Mouse (Mus musculus): Measurements from ENCODE around the gene Pum1. TPM values are rescaled to one million over a fixed set of nuclear protein-coding genes. Genes with fewer than 3 reads are reported as not detected.
A peak's percentile ranks its signal among the peaks of the same experiment; 100 is the strongest.

Gene Pum1
- total and polyA plus RNA-seq, 2 experiments from 2014 or later, result 84.6 to 85.6 TPM

- TF ChIP-seq CTCF (IDR thresholded peaks at IDR 0.05; ENCODE audit: low read depth), result no peak
- Histone ChIP-seq H3K9me3 (ENCODE audit: low read length) (no peaks in the 10 kb centered on the region), H3K27ac (ENCODE audit: low read depth, low read length) (no peak overlapping the region), H3K4me3 (ENCODE audit: low read depth, low read length) (no peak overlapping the region), H3K9ac (no peak overlapping the region), H3K4me1 (ENCODE audit: insufficient read depth) (peaks cover 33% of the 10 kb centered on the region), H3K36me3 (ENCODE audit: insufficient read depth) (no peaks in the 10 kb centered on the region; the same call in 1 of the 2 replicates), H3K27me3 (ENCODE audit: insufficient read depth, low read length) (no peaks in the 10 kb centered on the region), H3K4me2 (ENCODE audit: low read depth) (no peak overlapping the region)
- ATAC-seq (no peak), DNase-seq (no peak)
- WGBS, result 23% methylated on average over 5 of the region's 5 CpGs
Measured at GRCm38 (mm10) chr4:130809784-130810183, 146.7 kb downstream of the Pum1 start.

- no peaks in the 10 kb centered on the region; the same call in 1 of the 2 replicates for H3K36me3 ChIP-seq (ENCODE audit: insufficient read depth)
- no peak for DNase-seq
- H3K27me3 ChIP-seq (ENCODE audit: insufficient read depth, low read length), result no peaks in the 10 kb centered on the region
- ATAC-seq, result no peak; the same call in 1 of the 2 replicates
- peaks cover 38% of the 10 kb centered on the region for H3K4me1 ChIP-seq (ENCODE audit: insufficient read depth)
- no peak overlapping the region for H3K4me2 ChIP-seq (ENCODE audit: low read depth)
- H3K9ac ChIP-seq, result 0 out of 2 replicates have a peak overlapping the region, but pooled peaks have one; percentile 22
- H3K9me3 ChIP-seq (ENCODE audit: low read length), result no peaks in the 10 kb centered on the region
- no peak for TF ChIP-seq CTCF (IDR thresholded peaks at IDR 0.05; ENCODE audit: low read depth)
- 44% methylated on average over 3 of the region's 3 CpGs for WGBS
- no peak overlapping the region for H3K4me3 ChIP-seq (ENCODE audit: low read depth, low read length)
- 0 out of 2 replicates have a peak overlapping the region, but pooled peaks have one; percentile 15 for H3K27ac ChIP-seq (ENCODE audit: low read depth, low read length)
Measured at GRCm38 (mm10) chr4:130810845-130811244, 147.7 kb downstream of the Pum1 start.

- Histone ChIP-seq H3K4me3 (ENCODE audit: low read depth, low read length) (no peak overlapping the region), H3K4me1 (ENCODE audit: insufficient read depth) (peaks cover 42% of the 10 kb centered on the region), H3K27ac (ENCODE audit: low read depth, low read length) (peak overlapping the region; percentile 15; the same call in 1 of the 2 replicates), H3K9me3 (ENCODE audit: low read length) (no peaks in the 10 kb centered on the region), H3K36me3 (ENCODE audit: insufficient read depth) (no peaks in the 10 kb centered on the region; the same call in 1 of the 2 replicates), H3K4me2 (ENCODE audit: low read depth) (peak overlapping the region; percentile 3; the same call in 1 of the 2 replicates), H3K27me3 (ENCODE audit: insufficient read depth, low read length) (no peaks in the 10 kb centered on the region), H3K9ac (0 out of 2 replicates have a peak overlapping the region, but pooled peaks have one; percentile 22)
- ATAC-seq (no peak), DNase-seq (no peak)
- no peak for TF ChIP-seq CTCF (IDR thresholded peaks at IDR 0.05; ENCODE audit: low read depth)
- 22% methylated on average over 7 of the region's 7 CpGs for WGBS
Measured at GRCm38 (mm10) chr4:130811385-130811784, 148.3 kb downstream of the Pum1 start.

- Histone ChIP-seq H3K27me3 (ENCODE audit: insufficient read depth, low read length) (no peaks in the 10 kb centered on the region), H3K9me3 (ENCODE audit: low read length) (no peaks in the 10 kb centered on the region), H3K9ac (no peak overlapping the region), H3K27ac (ENCODE audit: low read depth, low read length) (peak overlapping the region; percentile 70), H3K36me3 (ENCODE audit: insufficient read depth) (peaks cover 7% of the 10 kb centered on the region; the same call in 1 of the 2 replicates), H3K4me2 (ENCODE audit: low read depth) (no peak overlapping the region), H3K4me1 (ENCODE audit: insufficient read depth) (peaks cover 42% of the 10 kb centered on the region), H3K4me3 (ENCODE audit: low read depth, low read length) (no peak overlapping the region)
- ATAC-seq (peak; percentile 80), DNase-seq (peak; percentile 84)
- no peak for TF ChIP-seq CTCF (IDR thresholded peaks at IDR 0.05; ENCODE audit: low read depth)
- WGBS, result 34% methylated on average over 2 of the region's 2 CpGs
Measured at GRCm38 (mm10) chr4:130813958-130814357, 150.8 kb downstream of the Pum1 start.

- DNase-seq (peak; percentile 87), ATAC-seq (peak; percentile 77)
- H3K9ac ChIP-seq, result no peak overlapping the region
- WGBS, result 11% methylated on average over 8 of the region's 8 CpGs
- peaks cover 14% of the 10 kb centered on the region; the same call in 1 of the 2 replicates for H3K36me3 ChIP-seq (ENCODE audit: insufficient read depth)
- peak overlapping the region; percentile 70 for H3K27ac ChIP-seq (ENCODE audit: low read depth, low read length)
- no peaks in the 10 kb centered on the region for H3K9me3 ChIP-seq (ENCODE audit: low read length)
- TF ChIP-seq CTCF (IDR thresholded peaks at IDR 0.05; ENCODE audit: low read depth), result no peak
- H3K4me2 ChIP-seq (ENCODE audit: low read depth), result no peak overlapping the region
- H3K4me1 ChIP-seq (ENCODE audit: insufficient read depth), result peaks cover 42% of the 10 kb centered on the region
- H3K4me3 ChIP-seq (ENCODE audit: low read depth, low read length), result no peak overlapping the region
- H3K27me3 ChIP-seq (ENCODE audit: insufficient read depth, low read length), result no peaks in the 10 kb centered on the region
Measured at GRCm38 (mm10) chr4:130814742-130815330, 151.7 kb downstream of the Pum1 start.

- H3K4me2 ChIP-seq (ENCODE audit: low read depth), result no peak overlapping the region
- H3K27ac ChIP-seq (ENCODE audit: low read depth, low read length), result peak overlapping the region; percentile 47; the same call in 1 of the 2 replicates
- H3K4me3 ChIP-seq (ENCODE audit: low read depth, low read length), result no peak overlapping the region
- no peak overlapping the region for H3K9ac ChIP-seq
- H3K9me3 ChIP-seq (ENCODE audit: low read length), result no peaks in the 10 kb centered on the region
- H3K36me3 ChIP-seq (ENCODE audit: insufficient read depth), result peaks cover 23% of the 10 kb centered on the region; the same call in 1 of the 2 replicates
- ATAC-seq (no peak), DNase-seq (peak; percentile 57)
- peaks cover 42% of the 10 kb centered on the region for H3K4me1 ChIP-seq (ENCODE audit: insufficient read depth)
- WGBS, result 59% methylated on average over 8 of the region's 8 CpGs
- TF ChIP-seq CTCF (IDR thresholded peaks at IDR 0.05; ENCODE audit: low read depth), result no peak
- no peaks in the 10 kb centered on the region for H3K27me3 ChIP-seq (ENCODE audit: insufficient read depth, low read length)
Measured at GRCm38 (mm10) chr4:130815860-130816259, 152.7 kb downstream of the Pum1 start.

- peaks cover 54% of the 10 kb centered on the region for H3K36me3 ChIP-seq (ENCODE audit: insufficient read depth)
- H3K9ac ChIP-seq, result no peak overlapping the region
- no peaks in the 10 kb centered on the region for H3K9me3 ChIP-seq (ENCODE audit: low read length)
- H3K4me3 ChIP-seq (ENCODE audit: low read depth, low read length), result no peak overlapping the region
- DNase-seq (no peak), ATAC-seq (no peak)
- no peak overlapping the region for H3K27ac ChIP-seq (ENCODE audit: low read depth, low read length)
- no peak for TF ChIP-seq CTCF (IDR thresholded peaks at IDR 0.05; ENCODE audit: low read depth)
- no peaks in the 10 kb centered on the region for H3K27me3 ChIP-seq (ENCODE audit: insufficient read depth, low read length)
- WGBS, result 87% methylated on average over 3 of the region's 3 CpGs
- peaks cover 13% of the 10 kb centered on the region for H3K4me1 ChIP-seq (ENCODE audit: insufficient read depth)
- H3K4me2 ChIP-seq (ENCODE audit: low read depth), result no peak overlapping the region
Measured at GRCm38 (mm10) chr4:130819806-130820205, 156.7 kb downstream of the Pum1 start.
